Mouse (Mus musculus) liver, embryonic 12.5 days (tissue): ENCODE measurements at regions not wholly inside any gene's neighbourhood (a gene's known extent, or its start where the extent isn't known, plus 50 kb on each side); places are given as distances from the start of the nearest gene placed in this dataset.

Experiments used
- ATAC-seq: fragments of 200-750 bp; cut with Nextera tagmentation; 2 replicates; pipeline ENCODE4 v1.8.0; 2017; ENCODE audit warnings: moderate number of reproducible peaks, mild to moderate bottlenecking, moderate library complexity
- H3K27ac ChIP-seq: fragments of 300-500 bp; sonication (generic); 2 replicates; pipeline ENCODE4 v1.5.1; 2016; ENCODE audit warnings: mild to moderate bottlenecking
- H3K27me3 ChIP-seq: fragments of 300-500 bp; sonication (generic); replicated peaks from 2 replicates; pipeline ENCODE4 v1.6.1; 2016; ENCODE audit warnings: mild to moderate bottlenecking, moderate library complexity
- H3K36me3 ChIP-seq: fragments of 300-500 bp; sonication (generic); 2 replicates; pipeline ENCODE4 v1.6.1; 2016; ENCODE audit warnings: mild to moderate bottlenecking, moderate library complexity
- H3K4me1 ChIP-seq: fragments of 300-500 bp; sonication (generic); 2 replicates; pipeline ENCODE4 v1.6.1; 2016
- H3K4me2 ChIP-seq: fragments of 300-500 bp; sonication (generic); 2 replicates; pipeline ENCODE4 v1.6.1; 2016; ENCODE audit warnings: mild to moderate bottlenecking, moderate library complexity
- H3K4me3 ChIP-seq: fragments of 300-500 bp; sonication (generic); 2 replicates; pipeline ENCODE4 v1.5.1; 2016; ENCODE audit warnings: mild to moderate bottlenecking, moderate library complexity
- H3K9ac ChIP-seq: fragments of 300-500 bp; sonication (generic); 2 replicates; pipeline ENCODE4 v1.6.1; 2016; ENCODE audit warnings: mild to moderate bottlenecking, moderate library complexity
- H3K9me3 ChIP-seq: fragments of 300-500 bp; sonication (generic); replicated peaks from 2 replicates; pipeline ENCODE4 v1.6.1; 2016; ENCODE audit warnings: mild to moderate bottlenecking, moderate library complexity
- WGBS: fragments of 180-500 bp; shearing (Covaris S2); methylation state at CpG from one replicate; pipeline ENCODE4 v1.1.7; 2016; ENCODE audit not compliant: insufficient replicate concordance; 5-methylcytosine and 5-hydroxymethylcytosine counted together

- Histone ChIP-seq H3K4me1 (no peaks in the 10 kb centered on the region), H3K9me3 (no peaks in the 10 kb centered on the region), H3K27me3 (no peaks in the 10 kb centered on the region), H3K9ac (no peak overlapping the region), H3K36me3 (no peaks in the 10 kb centered on the region), H3K4me3 (no peak overlapping the region), H3K27ac (no peak overlapping the region), H3K4me2 (no peak overlapping the region)
- 72% methylated on average over 5 of the region's 5 CpGs for WGBS
- no peak for ATAC-seq
Observed at GRCm38 (mm10) chr19:59649421-59649820, 191.2 kb downstream of the Emx2 start.

GRCm38 (mm10) chr19:59650611-59651329, 192.6 kb downstream of the Emx2 start:
- Histone ChIP-seq H3K4me1 (no peaks in the 10 kb centered on the region), H3K9me3 (no peaks in the 10 kb centered on the region), H3K4me3 (no peak overlapping the region), H3K27me3 (no peaks in the 10 kb centered on the region), H3K27ac (no peak overlapping the region), H3K36me3 (no peaks in the 10 kb centered on the region), H3K4me2 (no peak overlapping the region), H3K9ac (no peak overlapping the region)
- WGBS = 52% methylated on average over 10 of the region's 10 CpGs
- ATAC-seq = no peak

DNA sequence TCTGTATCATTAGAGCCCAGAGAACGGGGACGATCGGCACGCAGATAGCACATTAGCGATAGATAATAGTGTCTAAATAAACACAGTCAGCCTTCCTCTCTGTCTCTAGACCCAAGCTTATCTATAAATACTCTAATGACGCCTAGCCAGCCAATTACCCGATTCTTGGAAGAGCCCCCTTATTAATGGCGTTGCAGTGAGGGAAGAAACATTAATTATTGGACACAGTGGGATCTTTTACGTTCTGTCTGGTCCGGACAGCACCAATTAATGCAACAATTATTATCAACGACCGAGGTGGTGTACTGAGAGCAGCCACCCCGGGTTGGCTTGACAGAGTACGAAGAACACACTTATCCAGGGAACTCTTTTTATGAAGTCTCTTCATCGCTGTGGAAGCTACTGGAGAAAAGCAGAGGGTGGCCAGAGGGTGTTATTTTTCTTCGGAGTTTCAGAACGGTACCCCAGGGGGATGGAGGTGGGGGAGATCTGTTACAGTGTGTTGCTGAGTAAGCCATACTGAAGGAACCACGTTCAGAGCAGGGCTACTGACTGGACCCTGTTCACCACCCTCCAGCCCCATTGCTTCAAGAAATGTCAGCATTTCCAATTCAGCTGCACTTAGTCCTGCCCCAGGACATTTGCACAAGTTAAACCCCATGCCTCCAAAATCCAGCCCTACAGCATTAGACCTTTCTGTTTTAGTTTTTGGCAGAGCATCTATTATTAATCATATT, 195.6 kb downstream of the Emx2 start:
- Histone ChIP-seq H3K9ac (no peak overlapping the region), H3K9me3 (no peaks in the 10 kb centered on the region), H3K4me1 (no peaks in the 10 kb centered on the region), H3K27me3 (no peaks in the 10 kb centered on the region), H3K36me3 (no peaks in the 10 kb centered on the region), H3K4me2 (no peak overlapping the region), H3K27ac (no peak overlapping the region), H3K4me3 (no peak overlapping the region)
- WGBS = 65% methylated on average over 18 of the region's 18 CpGs
- no peak for ATAC-seq

DNA sequence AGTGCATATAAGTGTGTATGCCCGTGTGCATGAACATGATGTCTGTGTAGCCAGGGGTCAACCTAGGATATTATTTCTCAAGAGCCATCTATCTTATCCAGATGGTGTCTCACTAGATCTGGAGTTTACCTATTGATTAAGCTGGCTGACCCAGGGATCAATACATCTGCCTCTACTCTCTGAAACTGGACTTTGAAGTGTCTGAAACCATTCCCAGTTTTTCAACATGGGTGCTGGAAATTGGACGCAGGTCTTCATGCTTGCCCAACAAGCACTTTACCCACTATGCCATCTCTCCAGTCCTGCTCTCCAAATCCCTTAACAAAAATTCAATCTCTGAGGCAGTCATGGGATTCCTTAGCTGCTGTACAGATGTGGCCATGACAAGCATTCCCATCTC, 197.1 kb downstream of the Emx2 start:
- Histone ChIP-seq H3K4me1 (no peaks in the 10 kb centered on the region), H3K36me3 (no peaks in the 10 kb centered on the region), H3K9ac (no peak overlapping the region), H3K4me2 (no peak overlapping the region), H3K27me3 (no peaks in the 10 kb centered on the region), H3K9me3 (no peaks in the 10 kb centered on the region), H3K27ac (no peak overlapping the region), H3K4me3 (no peak overlapping the region)
- ATAC-seq = no peak
- WGBS = 51% methylated on average over 2 of the region's 2 CpGs

DNA sequence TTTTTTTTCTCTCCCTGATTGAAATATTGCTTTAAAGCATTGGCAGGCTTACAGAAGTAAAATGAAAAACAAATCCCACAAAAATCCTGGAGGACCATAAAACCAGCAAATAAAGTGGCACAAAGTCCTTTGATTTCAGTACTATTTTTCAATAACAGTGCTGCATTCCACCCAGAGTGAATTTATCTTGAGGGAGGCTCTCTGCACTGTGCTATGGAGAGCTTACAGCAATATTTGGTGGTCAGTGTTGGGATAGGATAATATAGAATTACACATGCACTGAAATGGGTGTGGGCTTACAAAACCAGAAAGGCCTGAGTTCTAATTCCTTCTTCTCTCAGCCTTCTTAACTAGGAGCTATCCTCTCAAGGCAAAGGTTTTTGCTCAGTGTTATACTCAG, 211.6 kb downstream of the Emx2 start:
- no peaks in the 10 kb centered on the region for H3K9me3 ChIP-seq
- H3K36me3 ChIP-seq = no peaks in the 10 kb centered on the region
- no peak overlapping the region for H3K4me3 ChIP-seq
- H3K9ac ChIP-seq = no peak overlapping the region
- H3K27me3 ChIP-seq = no peaks in the 10 kb centered on the region
- no peaks in the 10 kb centered on the region for H3K4me1 ChIP-seq
- no peak overlapping the region for H3K27ac ChIP-seq
- no peak for ATAC-seq
- no peak overlapping the region for H3K4me2 ChIP-seq

DNA sequence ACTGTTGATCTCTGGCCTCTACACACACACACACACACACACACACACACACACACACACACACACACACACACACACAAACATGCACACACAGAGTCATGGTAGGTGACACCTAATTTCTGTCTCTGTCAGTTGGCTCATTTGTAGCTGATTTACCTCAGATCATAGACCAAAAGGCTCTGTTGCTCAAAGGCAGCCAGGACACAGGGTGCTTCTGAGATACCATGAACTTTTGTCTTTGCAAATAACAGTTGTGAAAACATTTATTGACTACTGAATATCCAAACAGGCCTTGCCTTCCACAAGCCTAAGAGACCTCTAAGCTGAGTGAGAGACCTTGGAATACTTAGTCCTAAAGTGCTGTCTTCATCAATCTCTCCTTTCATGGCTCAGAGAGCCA, 215.4 kb downstream of the Emx2 start:
- no peak overlapping the region for H3K4me3 ChIP-seq
- no peaks in the 10 kb centered on the region for H3K4me1 ChIP-seq
- no peaks in the 10 kb centered on the region for H3K9me3 ChIP-seq
- no peak for ATAC-seq
- no peaks in the 10 kb centered on the region for H3K27me3 ChIP-seq
- no peak overlapping the region for H3K9ac ChIP-seq
- H3K36me3 ChIP-seq = no peaks in the 10 kb centered on the region
- no peak overlapping the region for H3K4me2 ChIP-seq
- H3K27ac ChIP-seq = no peak overlapping the region

- ATAC-seq = no peak
- Histone ChIP-seq H3K4me3 (no peak overlapping the region), H3K4me2 (no peak overlapping the region), H3K9ac (no peak overlapping the region), H3K27me3 (no peaks in the 10 kb centered on the region), H3K9me3 (no peaks in the 10 kb centered on the region), H3K36me3 (no peaks in the 10 kb centered on the region), H3K27ac (no peak overlapping the region), H3K4me1 (no peaks in the 10 kb centered on the region)
- 71% methylated on average over 7 of the region's 7 CpGs for WGBS
Observed at GRCm38 (mm10) chr19:59679191-59679590, 221.0 kb downstream of the Emx2 start.

GRCm38 (mm10) chr19:59680356-59680755, 222.2 kb downstream of the Emx2 start:
- Histone ChIP-seq H3K27me3 (no peaks in the 10 kb centered on the region), H3K4me3 (no peak overlapping the region), H3K9me3 (no peaks in the 10 kb centered on the region), H3K4me1 (no peaks in the 10 kb centered on the region), H3K36me3 (no peaks in the 10 kb centered on the region), H3K4me2 (no peak overlapping the region), H3K27ac (no peak overlapping the region), H3K9ac (no peak overlapping the region)
- WGBS = 78% methylated on average over 4 of the region's 4 CpGs
- no peak for ATAC-seq

DNA sequence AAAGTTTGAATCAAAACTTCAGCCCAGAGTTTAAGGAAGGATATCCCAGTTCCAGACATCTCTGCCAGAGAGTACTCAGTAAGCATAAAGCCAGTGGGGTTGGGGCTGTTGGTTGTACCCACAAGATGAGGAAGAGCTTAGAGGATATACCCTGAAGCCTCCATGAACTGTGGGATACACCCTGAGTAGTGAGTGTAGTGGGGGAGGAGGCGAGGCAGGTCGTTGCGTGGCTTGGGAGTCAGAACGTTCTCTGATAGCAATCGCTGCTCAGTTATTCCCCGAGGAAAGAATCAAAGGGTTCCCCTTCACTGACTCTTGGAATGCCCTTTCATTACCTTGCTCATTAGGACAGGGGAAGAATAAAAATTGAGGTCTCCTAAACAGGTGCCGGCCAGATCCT, 226.1 kb downstream of the Emx2 start:
- Histone ChIP-seq H3K4me2 (no peak overlapping the region), H3K4me3 (no peak overlapping the region), H3K27me3 (no peaks in the 10 kb centered on the region), H3K9ac (no peak overlapping the region), H3K36me3 (no peaks in the 10 kb centered on the region), H3K4me1 (no peaks in the 10 kb centered on the region), H3K27ac (no peak overlapping the region), H3K9me3 (no peaks in the 10 kb centered on the region)
- 74% methylated on average over 7 of the region's 7 CpGs for WGBS
- ATAC-seq = no peak

GRCm38 (mm10) chr19:59685826-59686717, 227.9 kb downstream of the Emx2 start:
- Histone ChIP-seq H3K4me3 (no peak overlapping the region), H3K9me3 (no peaks in the 10 kb centered on the region), H3K4me1 (no peaks in the 10 kb centered on the region), H3K4me2 (no peak overlapping the region), H3K9ac (no peak overlapping the region), H3K36me3 (no peaks in the 10 kb centered on the region), H3K27me3 (no peaks in the 10 kb centered on the region), H3K27ac (no peak overlapping the region)
- 69% methylated on average over 19 of the region's 19 CpGs for WGBS
- ATAC-seq = no peak

GRCm38 (mm10) chr19:59687206-59687605, 229.0 kb downstream of the Emx2 start:
- 77% methylated on average over 7 of the region's 7 CpGs for WGBS
- Histone ChIP-seq H3K4me3 (no peak overlapping the region), H3K9me3 (no peaks in the 10 kb centered on the region), H3K4me2 (no peak overlapping the region), H3K4me1 (no peaks in the 10 kb centered on the region), H3K9ac (no peak overlapping the region), H3K36me3 (no peaks in the 10 kb centered on the region), H3K27ac (no peak overlapping the region), H3K27me3 (no peaks in the 10 kb centered on the region)
- ATAC-seq = no peak

DNA sequence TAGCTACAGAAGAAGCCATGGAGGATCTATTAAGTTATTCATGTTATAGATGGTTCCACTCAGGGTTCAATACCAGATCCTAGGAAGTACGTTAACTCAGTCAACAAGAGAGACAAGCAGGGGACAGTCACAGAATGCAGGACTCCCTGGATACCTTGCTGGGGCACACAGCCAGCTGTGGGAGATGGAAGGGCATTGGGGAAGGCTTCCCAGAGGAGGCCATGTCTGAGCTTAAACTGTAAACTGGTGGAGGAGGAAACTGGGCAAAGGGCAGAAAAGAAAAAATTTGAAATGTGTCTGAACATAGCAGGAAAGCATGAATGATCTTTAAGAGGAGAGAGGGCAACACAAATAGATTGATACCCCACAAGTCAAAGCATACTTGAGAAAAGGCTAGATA, 229.5 kb downstream of the Emx2 start:
- H3K27ac ChIP-seq = no peak overlapping the region
- 46% methylated on average over 1 of the region's 1 CpGs for WGBS
- no peak for ATAC-seq
- H3K4me1 ChIP-seq = no peaks in the 10 kb centered on the region
- no peaks in the 10 kb centered on the region for H3K9me3 ChIP-seq
- no peak overlapping the region for H3K4me3 ChIP-seq
- H3K27me3 ChIP-seq = no peaks in the 10 kb centered on the region
- no peaks in the 10 kb centered on the region for H3K36me3 ChIP-seq
- no peak overlapping the region for H3K9ac ChIP-seq
- no peak overlapping the region for H3K4me2 ChIP-seq
